Mouse (Mus musculus) ES-Bruce4 (cell line): Measurements from ENCODE around the gene Bahcc1.

ENCODE experiments used
- CTCF ChIP-seq: IDR thresholded peaks from one replicate; pipeline ENCODE4 v1.8.1; 2011; ENCODE audit warnings: low read depth, low read length
- EP300 ChIP-seq: IDR thresholded peaks from 2 replicates; pipeline ENCODE4 v1.6.1; 2011; ENCODE audit warnings: low read depth, low read length; ENCODE audit not compliant: insufficient read depth
- POLR2A ChIP-seq: IDR thresholded peaks from one replicate; pipeline ENCODE4 v1.8.1; 2011; ENCODE audit warnings: low read length; ENCODE audit not compliant: insufficient read depth

DNA sequence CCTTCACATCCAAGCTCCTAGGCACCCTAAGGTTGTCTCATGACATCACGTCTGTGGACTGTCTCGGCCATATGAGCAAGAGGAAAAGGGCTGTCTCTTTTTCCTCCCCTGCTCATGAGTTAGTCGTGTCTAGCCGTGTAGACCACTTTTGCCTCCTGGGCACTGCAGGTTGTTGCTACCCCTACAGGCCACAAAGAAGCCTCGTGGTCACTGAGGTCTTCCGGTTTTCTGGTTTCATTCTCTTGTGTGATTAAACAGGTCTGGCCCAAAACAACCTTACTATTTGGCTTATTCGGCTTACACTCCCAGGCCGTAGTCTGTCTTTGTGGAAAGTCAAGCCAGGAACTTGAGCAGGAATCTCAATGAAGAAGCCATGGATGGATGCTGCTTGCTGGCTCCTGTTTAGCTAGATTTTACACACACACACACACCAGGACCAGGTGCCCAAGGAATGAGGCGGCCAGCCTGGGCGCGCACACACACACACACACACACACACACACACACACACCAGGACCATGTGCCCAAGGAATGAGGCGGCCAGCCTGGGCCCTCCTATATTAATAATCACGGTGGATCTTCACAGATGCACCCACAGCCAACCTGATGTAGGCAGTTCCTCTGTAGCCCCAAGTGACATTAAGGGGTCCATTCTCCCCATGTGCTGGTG lies 21.0 kb downstream of the Bahcc1 start:
- TF ChIP-seq POLR2A (no peak), CTCF (no peak), EP300 (no peak)
